Mouse (Mus musculus): ENCODE measurements around the gene Tns4.

- TF ChIP-seq CTCF (IDR thresholded peaks at IDR 0.05; ENCODE audit: low read depth, low read length) (no peak), POLR2A (IDR thresholded peaks at IDR 0.05; ENCODE audit: insufficient read depth, low read length) (no peak)
Measured at GRCm38 (mm10) chr11:99090391-99090790, 1.3 kb upstream of the Tns4 start.
